Mouse (Mus musculus): ENCODE results near the gene Casp7. TPM values are rescaled to one million over a fixed set of nuclear protein-coding genes. Genes with fewer than 3 reads are reported as not detected.

Gene Casp7
- polyA plus RNA-seq, 1 experiment from 2014 or later, result 26.0 TPM

DNA sequence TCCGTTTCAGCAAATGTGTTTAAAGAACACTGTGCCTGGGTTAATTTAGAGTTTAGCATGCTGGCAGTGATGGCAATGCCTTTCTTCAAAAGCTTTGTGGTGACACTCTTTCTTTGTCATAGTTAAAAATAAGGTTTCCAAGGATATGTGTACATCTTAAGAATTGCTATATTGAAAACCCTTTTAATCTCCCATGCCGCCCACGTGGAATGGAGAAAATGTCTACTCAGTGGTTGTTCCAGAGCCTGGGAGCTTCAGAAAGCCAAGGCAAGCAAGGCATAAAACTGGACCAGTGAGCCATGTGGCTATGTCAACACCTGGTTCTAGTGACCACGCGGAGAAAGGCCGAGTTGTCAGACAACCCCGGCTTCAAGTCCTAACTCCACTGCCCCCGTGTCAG, 52.6 kb downstream of the Casp7 start:
- 89% methylated on average over 8 of the region's 8 CpGs for WGBS
- H3K27me3 ChIP-seq (ENCODE audit: control insufficient read depth, insufficient read depth, low read depth, low read length), result no peaks in the 10 kb centered on the region
- no peak overlapping the region for H3K4me3 ChIP-seq (ENCODE audit: low read depth, low read length)
- no peak for ATAC-seq
- no peaks in the 10 kb centered on the region for H3K9me3 ChIP-seq (replicated peaks; ENCODE audit: control insufficient read depth, low read length, poor library complexity, severe bottlenecking)
- no peaks in the 10 kb centered on the region for H3K36me3 ChIP-seq (ENCODE audit: control insufficient read depth, insufficient read depth, low read length)
- H3K4me1 ChIP-seq (ENCODE audit: control insufficient read depth, insufficient read depth, low read length), result no peaks in the 10 kb centered on the region
- H3K27ac ChIP-seq (ENCODE audit: low read length), result no peak overlapping the region
- no peak overlapping the region for H3K4me2 ChIP-seq (ENCODE audit: low read length)
- no peak overlapping the region for H3K9ac ChIP-seq (ENCODE audit: low read depth, low read length)

GRCm38 (mm10) chr19:56450892-56451291, 54.0 kb downstream of the Casp7 start:
- 83% methylated on average over 5 of the region's 5 CpGs for WGBS
- Histone ChIP-seq H3K27me3 (ENCODE audit: control insufficient read depth, insufficient read depth, low read depth, low read length) (no peaks in the 10 kb centered on the region), H3K27ac (ENCODE audit: low read length) (no peak overlapping the region), H3K4me1 (ENCODE audit: control insufficient read depth, insufficient read depth, low read length) (no peaks in the 10 kb centered on the region), H3K4me3 (ENCODE audit: low read depth, low read length) (no peak overlapping the region), H3K9ac (ENCODE audit: low read depth, low read length) (no peak overlapping the region), H3K4me2 (ENCODE audit: low read length) (no peak overlapping the region), H3K9me3 (replicated peaks; ENCODE audit: control insufficient read depth, low read length, poor library complexity, severe bottlenecking) (no peaks in the 10 kb centered on the region), H3K36me3 (ENCODE audit: control insufficient read depth, insufficient read depth, low read length) (no peaks in the 10 kb centered on the region)
- ATAC-seq, result no peak

- Histone ChIP-seq H3K27me3 (ENCODE audit: control insufficient read depth, insufficient read depth, low read depth, low read length) (no peaks in the 10 kb centered on the region), H3K9ac (ENCODE audit: low read depth, low read length) (no peak overlapping the region), H3K27ac (ENCODE audit: low read length) (no peak overlapping the region), H3K9me3 (replicated peaks; ENCODE audit: control insufficient read depth, low read length, poor library complexity, severe bottlenecking) (no peaks in the 10 kb centered on the region), H3K4me2 (ENCODE audit: low read length) (no peak overlapping the region), H3K36me3 (ENCODE audit: control insufficient read depth, insufficient read depth, low read length) (no peaks in the 10 kb centered on the region), H3K4me1 (ENCODE audit: control insufficient read depth, insufficient read depth, low read length) (no peaks in the 10 kb centered on the region), H3K4me3 (ENCODE audit: low read depth, low read length) (no peak overlapping the region)
- WGBS, result 76% methylated on average over 4 of the region's 4 CpGs
- no peak for ATAC-seq
These were observed 54.9 kb downstream of the Casp7 start for GRCm38 (mm10) chr19:56451867-56452266.

- no peak overlapping the region for H3K9ac ChIP-seq (ENCODE audit: low read depth, low read length)
- 93% methylated on average over 2 of the region's 2 CpGs for WGBS
- H3K4me2 ChIP-seq (ENCODE audit: low read length), result no peak overlapping the region
- H3K27ac ChIP-seq (ENCODE audit: low read length), result no peak overlapping the region
- no peak overlapping the region for H3K4me3 ChIP-seq (ENCODE audit: low read depth, low read length)
- H3K27me3 ChIP-seq (ENCODE audit: control insufficient read depth, insufficient read depth, low read depth, low read length), result no peaks in the 10 kb centered on the region
- H3K9me3 ChIP-seq (replicated peaks; ENCODE audit: control insufficient read depth, low read length, poor library complexity, severe bottlenecking), result no peaks in the 10 kb centered on the region
- H3K36me3 ChIP-seq (ENCODE audit: control insufficient read depth, insufficient read depth, low read length), result no peaks in the 10 kb centered on the region
- H3K4me1 ChIP-seq (ENCODE audit: control insufficient read depth, insufficient read depth, low read length), result no peaks in the 10 kb centered on the region
- no peak for ATAC-seq
These were observed 55.5 kb downstream of the Casp7 start for GRCm38 (mm10) chr19:56452421-56452820.

- Histone ChIP-seq H3K9me3 (replicated peaks; ENCODE audit: control insufficient read depth, low read length, poor library complexity, severe bottlenecking) (no peaks in the 10 kb centered on the region), H3K4me3 (ENCODE audit: low read depth, low read length) (no peak overlapping the region), H3K4me1 (ENCODE audit: control insufficient read depth, insufficient read depth, low read length) (no peaks in the 10 kb centered on the region), H3K9ac (ENCODE audit: low read depth, low read length) (no peak overlapping the region), H3K27ac (ENCODE audit: low read length) (no peak overlapping the region), H3K27me3 (ENCODE audit: control insufficient read depth, insufficient read depth, low read depth, low read length) (no peaks in the 10 kb centered on the region), H3K4me2 (ENCODE audit: low read length) (no peak overlapping the region), H3K36me3 (ENCODE audit: control insufficient read depth, insufficient read depth, low read length) (no peaks in the 10 kb centered on the region)
- 87% methylated on average over 4 of the region's 4 CpGs for WGBS
- no peak for ATAC-seq
These were observed 57.9 kb downstream of the Casp7 start for GRCm38 (mm10) chr19:56454862-56455261.

DNA sequence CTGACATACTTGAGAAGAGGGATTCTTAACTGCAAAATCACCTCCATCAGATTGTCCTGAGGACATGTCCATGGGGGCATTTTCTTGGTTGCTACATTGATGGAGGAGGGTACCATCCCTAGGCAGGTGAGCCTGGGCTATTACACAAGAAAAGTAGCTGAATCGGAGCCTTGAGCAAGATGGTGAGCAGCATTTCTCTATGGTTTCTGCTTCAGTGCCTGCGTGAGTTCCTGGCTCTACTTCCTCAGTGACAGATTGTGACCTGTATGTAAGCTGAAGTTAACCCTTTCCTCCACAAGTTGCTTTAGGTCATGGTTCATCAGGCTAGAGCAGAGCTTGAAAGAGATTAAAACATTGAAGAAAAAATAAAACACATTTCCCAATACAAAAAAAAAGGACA, 58.4 kb downstream of the Casp7 start:
- WGBS, result 41% methylated on average over 2 of the region's 2 CpGs

DNA sequence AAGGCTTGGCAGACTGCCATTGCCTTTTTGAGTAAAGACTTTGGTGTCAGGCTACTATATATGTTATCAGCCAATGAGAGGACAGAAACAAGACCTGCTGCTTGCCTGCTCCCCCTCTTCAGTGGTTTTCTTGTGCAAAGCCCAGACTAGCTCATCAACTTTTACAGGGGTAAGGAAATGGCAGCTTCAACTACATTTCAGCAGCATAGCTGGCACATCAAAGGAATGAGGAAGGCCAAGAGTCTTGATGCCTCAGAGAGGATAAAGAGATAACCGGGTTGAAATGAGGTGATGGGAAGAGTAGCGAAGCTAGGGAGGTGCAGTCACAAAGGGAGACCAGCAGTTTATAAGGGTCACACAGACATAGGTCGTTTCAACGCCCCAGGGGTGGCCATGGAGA, 60.6 kb downstream of the Casp7 start:
- no peak overlapping the region for H3K27ac ChIP-seq (ENCODE audit: low read length)
- H3K27me3 ChIP-seq (ENCODE audit: control insufficient read depth, insufficient read depth, low read depth, low read length), result no peaks in the 10 kb centered on the region
- H3K9me3 ChIP-seq (replicated peaks; ENCODE audit: control insufficient read depth, low read length, poor library complexity, severe bottlenecking), result no peaks in the 10 kb centered on the region
- 77% methylated on average over 4 of the region's 4 CpGs for WGBS
- no peaks in the 10 kb centered on the region for H3K4me1 ChIP-seq (ENCODE audit: control insufficient read depth, insufficient read depth, low read length)
- H3K4me2 ChIP-seq (ENCODE audit: low read length), result no peak overlapping the region
- no peak overlapping the region for H3K9ac ChIP-seq (ENCODE audit: low read depth, low read length)
- ATAC-seq, result no peak
- no peaks in the 10 kb centered on the region for H3K36me3 ChIP-seq (ENCODE audit: control insufficient read depth, insufficient read depth, low read length)
- no peak overlapping the region for H3K4me3 ChIP-seq (ENCODE audit: low read depth, low read length)

More for the DNA sequence above, 58.4 kb downstream of the Casp7 start:
- Histone ChIP-seq H3K9me3 (replicated peaks; ENCODE audit: control insufficient read depth, low read length, poor library complexity, severe bottlenecking) (no peaks in the 10 kb centered on the region), H3K4me3 (ENCODE audit: low read depth, low read length) (no peak overlapping the region), H3K9ac (ENCODE audit: low read depth, low read length) (no peak overlapping the region), H3K4me2 (ENCODE audit: low read length) (no peak overlapping the region), H3K27me3 (ENCODE audit: control insufficient read depth, insufficient read depth, low read depth, low read length) (no peaks in the 10 kb centered on the region), H3K36me3 (ENCODE audit: control insufficient read depth, insufficient read depth, low read length) (no peaks in the 10 kb centered on the region), H3K4me1 (ENCODE audit: control insufficient read depth, insufficient read depth, low read length) (no peaks in the 10 kb centered on the region), H3K27ac (ENCODE audit: low read length) (no peak overlapping the region)
- ATAC-seq, result no peak

DNA sequence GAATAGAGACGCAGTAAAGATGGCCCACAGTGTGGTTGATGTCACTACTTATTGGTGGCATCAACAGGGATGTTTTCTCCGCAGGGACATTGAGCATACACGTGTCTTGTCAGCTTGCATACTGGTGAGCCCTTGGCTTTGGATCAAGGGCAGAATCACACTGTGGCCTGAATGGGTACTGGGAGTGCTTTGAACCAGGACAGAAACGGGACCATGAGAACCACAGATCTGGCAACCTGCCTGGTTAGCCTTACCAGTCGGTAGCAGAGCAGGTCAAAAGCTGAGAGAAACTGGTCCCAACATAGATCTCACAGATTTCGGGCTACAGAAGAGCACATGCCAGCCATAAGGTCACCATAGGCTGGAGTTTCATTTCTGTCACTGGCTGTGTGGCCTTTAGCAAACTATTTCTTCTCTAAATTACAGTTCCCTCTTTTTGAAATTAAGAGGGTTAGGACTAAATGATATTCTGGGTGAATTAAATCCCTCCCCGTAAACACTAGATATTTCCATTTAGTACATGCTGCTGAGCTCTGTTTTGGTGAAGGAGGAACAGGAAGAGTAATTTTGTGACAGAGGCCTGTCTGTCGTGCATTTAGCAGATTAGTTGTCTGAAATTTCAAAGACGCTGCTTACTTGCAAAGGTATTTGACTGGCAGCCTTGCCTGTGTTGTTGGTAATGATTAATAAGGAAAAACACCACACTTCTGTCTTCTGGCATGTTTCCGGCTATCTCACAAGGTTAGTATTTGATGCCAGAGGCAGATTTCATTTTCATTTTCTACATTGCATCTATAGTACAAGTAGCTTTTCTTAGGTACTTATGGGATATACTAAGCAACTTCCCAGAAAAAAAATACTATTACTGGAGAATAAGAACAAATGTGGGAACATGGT, 62.5 kb downstream of the Casp7 start:
- no peak for ATAC-seq
- no peak overlapping the region for H3K9ac ChIP-seq (ENCODE audit: low read depth, low read length)
- 81% methylated on average over 10 of the region's 10 CpGs for WGBS
- H3K9me3 ChIP-seq (replicated peaks; ENCODE audit: control insufficient read depth, low read length, poor library complexity, severe bottlenecking), result no peaks in the 10 kb centered on the region
- no peaks in the 10 kb centered on the region for H3K27me3 ChIP-seq (ENCODE audit: control insufficient read depth, insufficient read depth, low read depth, low read length)
- no peaks in the 10 kb centered on the region for H3K4me1 ChIP-seq (ENCODE audit: control insufficient read depth, insufficient read depth, low read length)
- no peak overlapping the region for H3K4me2 ChIP-seq (ENCODE audit: low read length)
- no peak overlapping the region for H3K27ac ChIP-seq (ENCODE audit: low read length)
- H3K36me3 ChIP-seq (ENCODE audit: control insufficient read depth, insufficient read depth, low read length), result no peaks in the 10 kb centered on the region
- H3K4me3 ChIP-seq (ENCODE audit: low read depth, low read length), result no peak overlapping the region

- Histone ChIP-seq H3K4me1 (ENCODE audit: control insufficient read depth, insufficient read depth, low read length) (no peaks in the 10 kb centered on the region), H3K4me2 (ENCODE audit: low read length) (no peak overlapping the region), H3K9ac (ENCODE audit: low read depth, low read length) (no peak overlapping the region), H3K27ac (ENCODE audit: low read length) (no peak overlapping the region), H3K36me3 (ENCODE audit: control insufficient read depth, insufficient read depth, low read length) (no peaks in the 10 kb centered on the region), H3K27me3 (ENCODE audit: control insufficient read depth, insufficient read depth, low read depth, low read length) (no peaks in the 10 kb centered on the region), H3K9me3 (replicated peaks; ENCODE audit: control insufficient read depth, low read length, poor library complexity, severe bottlenecking) (no peaks in the 10 kb centered on the region), H3K4me3 (ENCODE audit: low read depth, low read length) (no peak overlapping the region)
- 71% methylated on average over 2 of the region's 2 CpGs for WGBS
- no peak for ATAC-seq
These were observed 63.3 kb downstream of the Casp7 start for GRCm38 (mm10) chr19:56460241-56460640.
